Mouse (Mus musculus) cerebellum, adult 2 months (tissue): ENCODE data around the gene Fam160b1. TPM values are rescaled to one million over a fixed set of nuclear protein-coding genes. Genes with fewer than 3 reads are reported as not detected.
A peak's percentile ranks its signal among the peaks of the same experiment; 100 is the strongest.

Source experiments
- DNase-seq, 2 experiments: peaks; one replicate each; pipeline ENCODE4 v3.0.0; 2021
- H3K27ac ChIP-seq: fragments of 200-500 bp; 2 replicates; pipeline ENCODE4 v1.5.1; 2012; ENCODE audit warnings: low read length, control low read depth, inconsistent platforms; ENCODE audit not compliant: insufficient read depth
- H3K27me3 ChIP-seq: fragments of 200-500 bp; 2 replicates; pipeline ENCODE4 v1.6.1; 2012; ENCODE audit warnings: inconsistent platforms, mild to moderate bottlenecking, low read length, moderate library complexity; ENCODE audit not compliant: control insufficient read depth, insufficient read depth
- H3K4me1 ChIP-seq: fragments of 200-500 bp; 2 replicates; pipeline ENCODE4 v1.6.1; 2011; ENCODE audit warnings: low read length; ENCODE audit not compliant: control insufficient read depth, insufficient read depth
- H3K4me3 ChIP-seq: fragments of 200-500 bp; replicated peaks from 2 replicates; pipeline ENCODE3; 2011; ENCODE audit warnings: mild to moderate bottlenecking, low read depth, low read length, control low read depth; ENCODE audit not compliant: insufficient read depth
- CTCF ChIP-seq: fragments of 200-500 bp; IDR thresholded peaks from 2 replicates; pipeline ENCODE4 v1.5.1; 2011; ENCODE audit warnings: low read depth, mild to moderate bottlenecking, control low read depth, low read length, moderate library complexity, borderline replicate concordance; ENCODE audit not compliant: insufficient read depth
- POLR2A ChIP-seq: fragments of 200-500 bp; IDR thresholded peaks from 2 replicates; pipeline ENCODE4 v1.6.1; 2011; ENCODE audit warnings: low read length, control low read depth, borderline replicate concordance; ENCODE audit not compliant: insufficient read depth
- WGBS: fragments of 180-500 bp; shearing (Covaris S2); methylation state at CpG from one replicate; pipeline ENCODE4 v1.1.7; 2018; 5-methylcytosine and 5-hydroxymethylcytosine counted together
- polyA plus RNA-seq: library from polyadenylated mRNA; depleted of rRNA; stranded (reverse); fragments of >200 nt; gene quantifications from 2 replicates; pipeline ENCODE4 v1.2.3, GENCODE M21; 2012

Gene Fam160b1
- polyA plus RNA-seq, 1 experiment, result 20.5 TPM

- Histone ChIP-seq H3K27me3 (no peaks in the 10 kb centered on the region), H3K4me1 (no peaks in the 10 kb centered on the region), H3K4me3 (peak overlapping the region; percentile 12), H3K27ac (no peak overlapping the region)
- peak; percentile 24 to 28 for DNase-seq
- 64% methylated on average over 12 of the region's 12 CpGs for WGBS
- TF ChIP-seq POLR2A (no peak), CTCF (peak; percentile 25; the same call in 1 of the 2 replicates)
These were observed 2.2 kb upstream of the Fam160b1 start for GRCm38 (mm10) chr19:57358322-57358721.

GRCm38 (mm10) chr19:57358836-57359598 lies 1.5 kb upstream of the Fam160b1 start:
- no peaks in the 10 kb centered on the region for H3K27me3 ChIP-seq
- H3K27ac ChIP-seq, result no peak overlapping the region
- WGBS, result 88% methylated on average over 20 of the region's 20 CpGs
- DNase-seq, result no peak
- H3K4me3 ChIP-seq, result no peak overlapping the region
- H3K4me1 ChIP-seq, result no peaks in the 10 kb centered on the region
- no peak for TF ChIP-seq POLR2A
- no peak for TF ChIP-seq CTCF

GRCm38 (mm10) chr19:57359701-57360326 lies 666 bp upstream of the Fam160b1 start:
- Histone ChIP-seq H3K27ac (peak overlapping the region; percentile 49; the same call in 1 of the 2 replicates), H3K27me3 (no peaks in the 10 kb centered on the region), H3K4me3 (peak overlapping the region; percentile 50), H3K4me1 (no peaks in the 10 kb centered on the region)
- peak; percentile 35 to 38 for DNase-seq
- 0 out of 2 replicates have a peak, but pooled peaks have one; percentile 6 for TF ChIP-seq CTCF
- TF ChIP-seq POLR2A, result no peak
- WGBS, result 23% methylated on average over 10 of the region's 10 CpGs

DNA sequence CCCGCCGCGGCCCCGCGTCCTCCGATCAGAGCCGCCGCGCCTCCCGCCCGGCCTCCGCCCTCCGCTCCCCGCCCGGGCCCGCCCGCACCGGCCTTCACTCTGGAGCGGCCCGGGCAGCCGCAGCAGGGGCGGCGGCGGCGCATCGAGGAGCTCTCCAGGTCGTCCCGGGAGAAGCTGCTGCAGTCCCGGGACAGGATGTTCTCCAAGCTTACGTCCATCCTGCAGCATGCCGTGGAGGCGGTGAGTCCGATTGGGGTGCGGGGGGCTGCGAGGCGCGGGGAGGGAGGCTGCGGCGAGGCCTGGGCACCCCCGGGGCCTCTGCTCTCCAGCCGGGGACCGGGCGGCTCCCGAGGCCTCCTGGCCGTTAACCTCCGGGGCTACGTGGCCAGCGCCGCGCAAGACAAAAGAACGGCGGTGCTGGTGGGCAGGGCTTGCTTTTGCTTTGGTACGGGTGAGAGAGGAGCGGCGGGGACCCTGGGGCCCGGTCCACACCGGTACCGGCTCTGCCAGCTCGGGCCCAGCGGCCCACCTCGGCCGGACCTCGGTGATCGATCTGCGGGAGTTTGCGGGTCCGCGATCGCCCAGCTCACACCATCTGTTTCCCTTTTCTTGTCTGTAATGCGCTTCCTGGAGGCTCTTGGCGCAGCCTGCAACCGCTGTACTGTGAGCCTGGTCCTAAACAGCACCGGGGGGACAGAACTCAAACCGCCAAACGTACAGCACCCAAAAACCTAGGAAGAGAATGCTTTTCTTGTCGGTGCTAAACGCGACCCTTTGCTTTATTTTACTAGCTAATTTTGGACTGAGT lies 855 bp downstream of the Fam160b1 start:
- peak overlapping the region; percentile 39; the same call in 1 of the 2 replicates for H3K27ac ChIP-seq
- WGBS, result under 1% methylated on average over 74 of the region's 78 CpGs
- TF ChIP-seq CTCF (no peak), POLR2A (no peak; the same call in 1 of the 2 replicates)
- H3K27me3 ChIP-seq, result no peaks in the 10 kb centered on the region
- peak overlapping the region; percentile 82 for H3K4me3 ChIP-seq
- peak in 1 of 2 experiments; percentile 77 for DNase-seq
- H3K4me1 ChIP-seq, result no peaks in the 10 kb centered on the region; the same call in 1 of the 2 replicates

DNA sequence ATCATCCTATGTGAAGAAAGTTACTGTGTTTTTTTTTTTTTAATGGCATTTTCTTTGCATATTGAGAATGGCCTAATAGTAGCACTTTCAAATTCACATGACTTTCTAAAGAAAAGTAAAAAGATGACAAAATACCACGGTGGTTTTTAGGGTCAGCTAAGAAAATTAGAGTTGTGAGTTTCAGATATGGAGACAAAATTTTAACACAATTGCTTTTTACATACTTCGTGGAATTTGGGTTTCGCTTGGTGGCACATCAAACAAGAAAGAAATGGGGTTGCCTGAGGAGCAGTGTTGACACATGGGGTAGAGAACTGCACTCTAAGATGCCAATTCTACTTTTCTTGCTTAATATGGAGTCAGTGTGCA lies 1.4 kb downstream of the Fam160b1 start:
- WGBS, result 32% methylated on average over 3 of the region's 3 CpGs

DNA sequence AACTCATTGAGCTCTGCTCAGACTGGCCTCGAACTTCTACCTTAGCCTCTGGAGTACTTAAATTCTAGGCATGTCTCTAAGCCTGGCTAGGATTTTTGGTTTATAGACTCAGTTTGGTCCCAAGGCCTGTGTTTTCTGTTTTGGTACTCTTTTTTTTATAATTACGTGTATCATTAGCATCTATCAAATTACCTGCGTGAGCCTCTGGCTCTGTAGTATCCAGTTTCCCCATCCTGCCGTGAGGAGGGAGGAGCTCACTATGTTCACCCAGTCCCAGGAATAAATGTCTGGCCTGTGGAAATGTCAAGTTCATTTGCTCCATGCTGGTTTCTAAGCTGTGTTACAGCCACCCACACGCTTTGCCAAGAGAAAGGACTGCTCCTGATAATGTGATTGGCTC lies 2.1 kb downstream of the Fam160b1 start:
- no peak overlapping the region for H3K27ac ChIP-seq
- TF ChIP-seq POLR2A (no peak), CTCF (no peak)
- H3K4me1 ChIP-seq, result no peaks in the 10 kb centered on the region; the same call in 1 of the 2 replicates
- peak; percentile 22 to 46 for DNase-seq
- H3K4me3 ChIP-seq, result no peak overlapping the region
- H3K27me3 ChIP-seq, result no peaks in the 10 kb centered on the region
- WGBS, result 28% methylated on average over 5 of the region's 5 CpGs

More for the DNA sequence above, 1.4 kb downstream of the Fam160b1 start:
- TF ChIP-seq CTCF (no peak), POLR2A (no peak)
- DNase-seq, result no peak
- Histone ChIP-seq H3K4me1 (no peaks in the 10 kb centered on the region; the same call in 1 of the 2 replicates), H3K4me3 (peak overlapping the region; percentile 82), H3K27ac (no peak overlapping the region), H3K27me3 (no peaks in the 10 kb centered on the region)

GRCm38 (mm10) chr19:57363076-57363475 lies 2.6 kb downstream of the Fam160b1 start:
- H3K27me3 ChIP-seq, result no peaks in the 10 kb centered on the region
- no peak overlapping the region for H3K4me3 ChIP-seq
- H3K4me1 ChIP-seq, result no peaks in the 10 kb centered on the region; the same call in 1 of the 2 replicates
- H3K27ac ChIP-seq, result no peak overlapping the region
- WGBS, result 51% methylated on average over 7 of the region's 7 CpGs
- no peak for DNase-seq
- TF ChIP-seq CTCF, result no peak
- no peak for TF ChIP-seq POLR2A
